Mouse (Mus musculus) brain, embryonic 14.5 days (tissue): ENCODE measurements around the gene Scyl1.

Experiments
- CTCF ChIP-seq: fragments of 200-500 bp; IDR thresholded peaks from 2 replicates; pipeline ENCODE4 v1.5.1; 2012; ENCODE audit warnings: inconsistent platforms, mild to moderate bottlenecking, moderate library complexity, borderline replicate concordance; ENCODE audit not compliant: insufficient read depth, insufficient read length; ENCODE audit errors: extremely low read depth
- POLR2A ChIP-seq: fragments of 200-500 bp; IDR thresholded peaks from 2 replicates; pipeline ENCODE4 v1.6.1; 2012; ENCODE audit warnings: mild to moderate bottlenecking, inconsistent platforms, borderline replicate concordance; ENCODE audit not compliant: poor library complexity, insufficient read depth, insufficient read length, severe bottlenecking; ENCODE audit errors: extremely low read depth

GRCm38 (mm10) chr19:5711907-5712460 lies 59.2 kb downstream of the Scyl1 start:
- TF ChIP-seq POLR2A (no peak), CTCF (no peak)
